Mouse (Mus musculus): ENCODE measurements around the gene Apol7c. TPM values are rescaled to one million over a fixed set of nuclear protein-coding genes. Genes with fewer than 3 reads are reported as not detected.
"Not testable (repeated sequence)": the region's sequence is repeated elsewhere in the genome, so short reads cannot be mapped to it uniquely, and the experiment has no call there.

Apol7c gene
- polyA plus RNA-seq (2015; fragmentation: Nextera tagmentation; extraction: Ambion mirVana): not detected in 2 replicates

DNA sequence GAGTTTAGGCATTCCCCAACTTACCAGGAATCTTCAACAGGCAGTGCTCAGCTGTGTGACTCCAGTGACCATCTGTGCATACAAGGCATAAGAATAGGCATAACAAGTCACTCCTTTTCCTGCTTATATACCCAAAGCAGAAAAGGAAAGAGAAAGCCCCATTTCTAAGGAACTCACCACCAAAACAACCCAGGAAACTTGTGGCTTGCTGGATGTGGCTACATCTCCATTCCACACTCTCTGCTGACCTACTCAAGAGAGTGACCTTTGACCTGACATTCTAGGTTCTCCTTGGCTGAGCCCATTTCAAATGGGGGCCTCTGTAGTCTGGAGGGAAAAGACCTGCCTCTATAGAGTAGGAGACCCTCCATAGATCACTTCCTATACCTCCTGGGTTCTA, at the start of gene Apol7c:
Gene Apol7c, minus strand, starts transcription at position 101 of the 400 bp plus-strand sequence.
- Histone ChIP-seq H3K4me3 (replicated peaks) (no peak within 1 kb of the TSS), H3K4me2 (replicated peaks) (no peak within 1 kb of the TSS), H3K27me3 (no peaks in the 10 kb centered on the region), H3K4me1 (replicated peaks) (no peaks in the 10 kb centered on the region), H3K9ac (replicated peaks) (no peak within 1 kb of the TSS), H3K36me3 (no peaks in the 10 kb centered on the region), H3K9me3 (no peaks in the 10 kb centered on the region), H3K27ac (no peak within 1 kb of the TSS)
- ATAC-seq: no peak

DNA sequence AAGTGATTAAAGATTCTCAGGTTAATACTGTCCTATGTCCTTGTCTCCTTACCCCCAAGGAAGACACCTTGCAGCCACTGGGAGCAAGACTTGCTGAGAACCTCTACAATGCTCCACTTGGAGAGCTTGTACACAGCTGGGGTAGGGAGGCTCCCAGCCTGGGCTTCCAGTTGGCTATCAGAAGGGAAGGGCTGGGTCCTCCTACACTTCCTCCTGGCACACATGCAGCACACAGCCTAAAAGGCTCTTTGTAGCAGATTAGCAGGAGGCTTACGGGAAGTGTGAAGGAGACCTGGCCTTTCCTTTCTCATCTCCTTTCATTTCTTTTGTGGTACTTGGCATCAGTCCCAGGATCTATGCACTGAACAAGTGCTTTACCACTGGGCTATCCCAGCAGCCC, 48.6 kb upstream of the Apol7c start:
- Histone ChIP-seq H3K27ac (no peak overlapping the region), H3K4me1 (replicated peaks) (no peaks in the 10 kb centered on the region; the same call in 1 of the 2 replicates), H3K4me2 (replicated peaks) (no peak overlapping the region), H3K4me3 (replicated peaks) (no peak overlapping the region), H3K9ac (replicated peaks) (no peak overlapping the region), H3K27me3 (no peaks in the 10 kb centered on the region), H3K9me3 (peaks cover 8% of the 10 kb centered on the region; the same call in 1 of the 2 replicates), H3K36me3 (no peaks in the 10 kb centered on the region)
- no peak for ATAC-seq
- WGBS: 42% methylated on average over 1 of the region's 1 CpGs

DNA sequence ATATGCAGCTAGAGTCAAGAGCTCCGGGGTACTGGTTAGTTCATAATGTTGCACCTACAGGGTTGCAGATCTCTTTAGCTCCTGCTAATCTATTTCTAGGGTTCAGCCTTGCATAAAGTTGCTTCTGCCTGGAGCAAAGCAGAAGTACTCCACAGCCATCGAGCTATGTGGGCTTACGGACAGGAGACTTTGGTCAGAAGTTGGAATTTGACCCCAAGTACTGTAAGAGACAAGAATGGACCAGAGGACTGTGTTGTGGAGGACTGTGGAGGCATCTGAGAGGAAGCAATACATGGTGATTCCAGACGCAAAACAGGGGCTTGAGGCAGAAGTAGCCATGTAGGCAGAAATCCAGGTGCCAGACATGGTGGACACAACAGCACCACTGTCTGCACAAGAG, 46.2 kb upstream of the Apol7c start:
- WGBS: 95% methylated on average over 4 of the region's 4 CpGs
- no peaks in the 10 kb centered on the region; the same call in 1 of the 2 replicates for H3K4me1 ChIP-seq (replicated peaks)
- H3K4me2 ChIP-seq (replicated peaks): no peak overlapping the region
- H3K9ac ChIP-seq (replicated peaks): no peak overlapping the region
- H3K27ac ChIP-seq: no peak overlapping the region
- no peak for ATAC-seq
- H3K36me3 ChIP-seq: no peaks in the 10 kb centered on the region
- peaks cover 8% of the 10 kb centered on the region; the same call in 1 of the 2 replicates for H3K9me3 ChIP-seq
- H3K4me3 ChIP-seq (replicated peaks): no peak overlapping the region
- H3K27me3 ChIP-seq: no peaks in the 10 kb centered on the region

DNA sequence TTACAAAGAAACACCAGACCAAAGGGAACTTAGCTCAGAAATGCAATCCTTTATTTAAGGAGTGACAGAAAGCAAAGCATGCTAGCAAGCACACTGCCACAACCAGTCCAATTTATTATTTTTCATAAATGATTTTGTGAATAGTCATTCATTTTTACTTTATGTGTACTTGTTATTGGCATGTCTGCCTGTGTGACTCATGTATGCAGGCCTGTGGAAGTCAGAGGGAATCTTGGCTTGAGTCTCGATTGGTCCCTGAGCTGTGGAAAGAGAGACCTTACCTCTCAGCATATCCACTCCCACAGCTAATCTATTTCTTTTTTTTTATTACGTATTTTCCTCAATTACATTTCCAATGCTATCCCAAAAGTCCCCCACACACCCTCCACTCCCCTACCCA, 45.7 kb upstream of the Apol7c start:
- no peaks in the 10 kb centered on the region for H3K27me3 ChIP-seq
- H3K9ac ChIP-seq (replicated peaks): no peak overlapping the region
- H3K4me1 ChIP-seq (replicated peaks): no peaks in the 10 kb centered on the region; the same call in 1 of the 2 replicates
- no peak overlapping the region for H3K4me2 ChIP-seq (replicated peaks)
- H3K27ac ChIP-seq: no peak overlapping the region
- WGBS: 88% methylated on average over 2 of the region's 2 CpGs
- H3K9me3 ChIP-seq: peaks cover 7% of the 10 kb centered on the region; the same call in 1 of the 2 replicates
- H3K4me3 ChIP-seq (replicated peaks): no peak overlapping the region
- ATAC-seq: no peak
- no peaks in the 10 kb centered on the region for H3K36me3 ChIP-seq

DNA sequence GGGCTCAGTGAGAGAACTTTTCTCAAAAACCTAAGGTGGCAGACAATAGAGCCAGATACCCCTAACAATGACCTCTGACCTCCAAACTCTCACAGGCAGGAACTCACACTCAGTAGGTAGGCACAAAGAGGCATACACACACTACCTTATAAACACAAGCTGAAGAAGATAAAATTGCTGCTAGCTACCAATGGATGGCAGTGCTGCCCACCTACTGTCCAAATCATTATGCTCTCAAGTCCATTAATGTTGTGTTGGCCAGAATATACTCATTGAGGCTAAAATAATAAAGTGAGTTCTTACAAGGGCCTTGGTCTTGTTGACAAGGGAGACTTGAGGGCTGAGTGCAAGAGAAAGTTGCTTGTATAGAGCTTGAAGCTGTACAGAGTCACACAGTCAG, 30.1 kb upstream of the Apol7c start:
- H3K4me2 ChIP-seq (replicated peaks): no peak overlapping the region
- no peaks in the 10 kb centered on the region for H3K9me3 ChIP-seq
- H3K9ac ChIP-seq (replicated peaks): no peak overlapping the region
- ATAC-seq: no peak
- no peaks in the 10 kb centered on the region for H3K27me3 ChIP-seq
- H3K27ac ChIP-seq: no peak overlapping the region
- H3K4me1 ChIP-seq (replicated peaks): no peaks in the 10 kb centered on the region
- H3K4me3 ChIP-seq (replicated peaks): no peak overlapping the region
- H3K36me3 ChIP-seq: no peaks in the 10 kb centered on the region

DNA sequence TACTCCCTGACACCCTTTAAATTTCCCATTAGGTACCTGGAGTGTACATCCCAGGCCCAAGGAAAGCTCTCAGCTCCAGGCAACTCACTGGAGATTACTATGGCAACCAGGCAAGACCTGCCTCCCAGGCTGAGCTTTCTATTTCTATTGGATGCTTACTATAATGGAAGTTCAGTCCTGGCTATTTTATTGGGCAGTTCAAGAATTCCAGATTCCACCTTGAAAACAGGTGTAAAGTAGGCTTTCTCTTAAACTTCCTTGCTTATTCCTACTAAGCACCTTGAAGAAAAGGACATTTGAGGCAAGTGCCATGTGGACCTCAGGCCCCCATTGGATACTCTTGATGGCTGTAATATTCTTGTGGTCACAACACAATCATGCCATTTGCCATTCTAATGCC, 28.7 kb upstream of the Apol7c start, which contains the start of gene 1700025B11Rik:
Gene 1700025B11Rik, minus strand, starts transcription at position 101 of the 400 bp plus-strand sequence.
- no peak within 1 kb of the TSS for H3K4me3 ChIP-seq (replicated peaks)
- H3K27ac ChIP-seq: no peak within 1 kb of the TSS
- no peaks in the 10 kb centered on the region for H3K4me1 ChIP-seq (replicated peaks)
- H3K36me3 ChIP-seq: no peaks in the 10 kb centered on the region
- H3K9me3 ChIP-seq: no peaks in the 10 kb centered on the region
- no peak within 1 kb of the TSS for H3K9ac ChIP-seq (replicated peaks)
- H3K27me3 ChIP-seq: no peaks in the 10 kb centered on the region
- no peak for ATAC-seq
- H3K4me2 ChIP-seq (replicated peaks): no peak within 1 kb of the TSS

DNA sequence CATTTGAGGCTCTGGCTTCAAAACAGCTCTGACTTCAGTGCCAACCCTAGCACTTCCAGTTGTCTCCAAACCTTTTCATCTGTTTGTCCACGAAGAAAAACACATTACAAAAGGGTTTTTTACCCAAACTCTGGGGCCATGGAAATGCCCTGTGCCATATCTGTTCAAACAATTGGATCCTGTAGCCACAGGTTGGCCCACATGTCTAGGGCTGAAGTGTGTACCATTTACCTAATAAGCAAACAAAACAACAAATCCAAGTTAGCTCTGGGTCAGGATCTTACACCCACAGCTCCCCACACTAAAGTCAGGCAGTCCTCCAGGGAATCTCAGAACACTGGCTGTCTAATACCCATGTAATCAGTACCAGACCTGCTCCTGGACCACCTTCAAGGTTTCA, 6.1 kb upstream of the Apol7c start:
- WGBS: 31% methylated on average over 1 of the region's 1 CpGs
- not testable (repeated sequence) for H3K4me1 ChIP-seq (replicated peaks); ATAC-seq; H3K27ac ChIP-seq; H3K27me3 ChIP-seq; H3K9me3 ChIP-seq; H3K9ac ChIP-seq (replicated peaks); H3K36me3 ChIP-seq; H3K4me2 ChIP-seq (replicated peaks); H3K4me3 ChIP-seq (replicated peaks)

DNA sequence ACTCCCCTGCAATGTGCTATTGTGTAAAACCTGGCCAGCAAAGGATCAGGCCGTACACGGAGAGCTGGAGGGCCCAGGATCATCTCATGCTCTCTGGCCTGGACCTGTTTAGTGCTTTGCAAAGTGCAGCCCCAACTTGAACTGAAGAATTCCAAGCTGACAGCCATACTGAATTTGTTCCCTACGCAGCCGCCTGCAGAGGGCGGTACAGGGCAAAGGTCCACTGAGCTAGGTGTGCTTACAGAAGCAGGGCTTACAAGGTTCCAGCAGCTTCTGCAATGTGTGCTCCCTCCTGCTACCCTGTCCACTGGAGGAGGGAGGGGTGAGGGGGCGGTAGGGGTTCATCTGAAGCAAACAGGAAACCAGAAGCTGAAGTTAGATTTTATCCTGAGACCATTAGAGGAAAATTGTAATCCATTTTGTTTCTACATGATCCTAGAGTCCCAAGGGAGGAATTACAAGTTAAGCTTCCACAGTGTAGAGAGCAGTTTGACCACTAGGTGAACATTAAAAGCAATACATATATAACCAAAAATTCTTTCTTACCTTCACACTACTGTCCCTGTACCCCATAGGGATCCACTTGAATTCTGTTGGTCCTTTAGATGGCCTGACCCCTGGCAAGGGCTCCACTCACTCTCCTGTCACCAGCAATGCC, 9.8 kb downstream of the Apol7c start:
- not testable (repeated sequence) for H3K4me3 ChIP-seq (replicated peaks); H3K9me3 ChIP-seq; H3K36me3 ChIP-seq; H3K4me1 ChIP-seq (replicated peaks); H3K9ac ChIP-seq (replicated peaks); H3K4me2 ChIP-seq (replicated peaks); ATAC-seq; H3K27me3 ChIP-seq; H3K27ac ChIP-seq
- 10% methylated on average over 6 of the region's 6 CpGs for WGBS

DNA sequence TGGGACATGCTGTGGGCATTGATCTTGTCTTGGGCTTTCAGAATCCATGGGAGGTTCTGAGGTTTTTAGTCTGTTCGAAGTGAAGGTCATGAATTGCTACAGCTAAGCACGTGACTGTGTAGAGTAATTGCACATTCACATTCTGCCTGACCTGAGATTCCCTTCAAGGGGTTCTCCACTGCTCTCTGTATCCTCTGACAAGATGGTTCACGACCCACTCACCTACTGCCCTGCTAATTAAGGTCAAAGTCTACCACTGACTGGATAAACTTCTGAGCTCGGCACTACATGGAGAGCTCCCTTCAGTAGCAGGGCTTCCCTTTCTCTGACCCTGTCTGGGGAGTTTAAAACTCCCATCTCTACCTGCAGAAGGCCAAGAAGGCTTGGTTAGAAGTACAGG, 12.5 kb downstream of the Apol7c start:
- not testable (repeated sequence) for H3K4me1 ChIP-seq (replicated peaks); H3K4me2 ChIP-seq (replicated peaks); H3K27ac ChIP-seq; ATAC-seq; H3K9ac ChIP-seq (replicated peaks); H3K36me3 ChIP-seq; H3K4me3 ChIP-seq (replicated peaks); H3K27me3 ChIP-seq; H3K9me3 ChIP-seq
- WGBS: 76% methylated on average over 4 of the region's 4 CpGs

DNA sequence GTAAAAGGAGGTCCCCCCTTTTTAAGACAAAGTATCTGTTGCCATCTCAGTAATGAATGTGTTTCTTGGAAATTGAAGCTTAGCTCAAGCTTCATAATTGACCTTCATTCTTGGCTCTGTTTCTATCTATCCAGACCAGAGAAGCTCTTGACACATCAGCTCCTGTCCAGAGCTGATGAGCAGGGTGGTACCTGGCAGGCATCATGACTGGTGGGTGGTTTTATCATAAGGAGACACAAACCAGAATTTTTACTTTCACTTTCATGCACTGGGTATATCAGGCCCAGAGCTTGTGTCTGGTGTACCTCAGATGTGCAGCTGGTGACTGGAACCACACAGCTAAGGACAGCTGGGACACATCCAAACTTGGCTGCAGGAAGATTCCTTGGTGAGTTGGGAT, 25.1 kb downstream of the Apol7c start, which contains the start of gene Apol11a:
Gene Apol11a, plus strand, starts transcription at position 306 of the 400 bp plus-strand sequence.
- H3K27ac ChIP-seq; H3K27me3 ChIP-seq; H3K9ac ChIP-seq (replicated peaks); H3K9me3 ChIP-seq; H3K4me2 ChIP-seq (replicated peaks); H3K4me1 ChIP-seq (replicated peaks); H3K36me3 ChIP-seq; H3K4me3 ChIP-seq (replicated peaks); ATAC-seq: not testable (repeated sequence)

DNA sequence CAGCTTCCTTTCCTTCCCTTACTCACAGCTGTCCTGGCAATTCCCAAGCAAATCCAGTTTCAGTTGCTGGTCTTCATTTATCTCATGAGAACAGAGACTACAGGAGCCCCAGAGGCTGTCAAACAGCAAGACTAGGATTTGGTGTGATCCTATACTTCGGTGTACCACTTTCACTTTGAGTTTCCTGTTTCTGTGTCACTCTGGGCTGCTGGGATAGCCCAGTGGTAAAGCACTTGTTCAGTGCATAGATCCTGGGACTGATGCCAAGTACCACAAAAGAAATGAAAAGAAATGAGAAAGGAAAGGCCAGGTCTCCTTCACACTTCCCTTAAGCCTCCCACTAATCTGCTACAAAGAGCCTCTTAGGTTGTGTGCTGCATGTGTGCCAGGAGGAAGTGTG, 38.4 kb downstream of the Apol7c start:
- not testable (repeated sequence) for H3K27me3 ChIP-seq; H3K27ac ChIP-seq; H3K4me3 ChIP-seq (replicated peaks); H3K36me3 ChIP-seq; ATAC-seq; H3K4me1 ChIP-seq (replicated peaks); H3K9ac ChIP-seq (replicated peaks); H3K4me2 ChIP-seq (replicated peaks); H3K9me3 ChIP-seq
- 70% methylated on average over 1 of the region's 1 CpGs for WGBS

DNA sequence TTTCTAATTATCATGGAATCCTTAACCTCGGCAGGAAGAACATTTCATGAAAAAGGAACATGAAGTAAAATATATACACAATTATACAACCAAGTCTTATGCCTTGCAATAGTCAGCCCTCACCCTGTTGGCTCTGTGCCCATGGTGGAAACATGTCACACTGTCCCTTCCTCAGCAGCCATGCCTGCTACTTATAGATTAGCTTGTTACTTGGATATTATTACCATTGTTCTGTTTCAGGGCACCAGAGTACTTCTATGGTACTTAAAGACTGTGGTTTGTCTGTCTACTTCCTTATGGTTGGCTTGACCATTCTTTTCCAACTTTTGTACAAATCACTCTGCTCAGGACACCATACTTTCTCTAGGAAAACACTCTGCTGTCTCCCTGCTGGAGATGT, 39.9 kb downstream of the Apol7c start:
- not testable (repeated sequence) for H3K9ac ChIP-seq (replicated peaks); ATAC-seq; H3K4me2 ChIP-seq (replicated peaks); H3K4me1 ChIP-seq (replicated peaks); H3K27me3 ChIP-seq; H3K27ac ChIP-seq; H3K36me3 ChIP-seq; H3K4me3 ChIP-seq (replicated peaks); H3K9me3 ChIP-seq
- WGBS: no CpG with 5 or more reads among the region's 1 CpGs

DNA sequence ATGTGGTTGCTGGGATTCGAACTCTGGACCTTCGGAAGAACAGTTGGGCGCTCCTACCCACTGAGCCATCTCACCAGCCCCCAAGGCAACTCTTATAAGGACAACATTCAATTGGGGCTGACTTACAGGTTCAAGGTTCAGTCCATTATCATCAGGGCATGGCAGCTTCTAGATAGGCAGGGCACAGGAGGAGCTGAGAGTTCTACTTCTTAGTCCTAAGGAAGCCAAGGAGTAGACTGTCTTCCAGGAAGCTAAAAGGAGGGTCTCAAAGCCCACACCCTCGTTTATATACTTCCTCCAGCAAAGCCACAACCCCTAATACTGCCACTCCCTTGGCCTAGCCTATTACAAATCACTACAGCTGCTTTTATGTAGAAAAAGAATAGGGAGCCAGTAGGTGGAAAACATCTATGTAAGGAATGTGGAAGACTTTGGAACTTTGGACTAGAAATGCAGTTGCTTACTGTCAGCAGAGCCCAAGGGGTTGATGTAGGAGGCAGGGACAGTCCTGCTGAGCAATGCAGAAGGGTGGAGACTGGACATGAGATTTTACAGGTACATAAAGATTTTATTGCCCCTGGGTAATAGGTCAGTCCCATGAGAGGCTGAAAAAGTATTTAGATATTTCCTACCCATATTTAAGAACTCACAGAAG, 50.8 kb downstream of the Apol7c start:
- Histone ChIP-seq H3K27me3 (no peaks in the 10 kb centered on the region), H3K27ac (no peak overlapping the region), H3K4me2 (replicated peaks) (no peak overlapping the region), H3K4me1 (replicated peaks) (no peaks in the 10 kb centered on the region), H3K9ac (replicated peaks) (no peak overlapping the region), H3K4me3 (replicated peaks) (no peak overlapping the region), H3K36me3 (no peaks in the 10 kb centered on the region), H3K9me3 (no peaks in the 10 kb centered on the region)
- WGBS: 74% methylated on average over 4 of the region's 4 CpGs
- ATAC-seq: no peak
